Mouse (Mus musculus) spleen, postnatal 10 days (tissue): ENCODE data around the gene Dbn1.

Experiments used
- DNase-seq, 2 experiments: peaks; one replicate each; pipeline ENCODE4 v3.0.0; 2021 to 2022; ENCODE audit warnings: low spot score in 2 of 2

The Dbn1 gene

DNA sequence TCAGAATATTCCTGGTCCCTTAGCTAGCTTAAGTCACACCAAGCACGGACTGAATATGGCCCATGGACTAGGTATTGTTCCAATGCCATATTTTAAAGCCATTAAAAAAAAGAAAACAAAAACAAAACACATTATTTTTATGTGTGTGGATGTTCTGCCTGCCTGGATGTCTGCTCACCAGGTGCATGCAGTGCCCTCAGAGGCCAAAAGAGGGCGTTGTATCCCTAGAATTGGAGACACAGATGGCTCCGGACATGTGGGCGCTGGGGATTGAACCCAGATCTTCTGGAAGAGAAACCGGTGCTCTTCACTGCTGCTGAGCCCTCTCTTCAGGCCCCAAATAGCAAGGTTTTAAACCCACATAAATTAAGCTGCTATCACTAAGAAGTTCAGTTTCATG, 9.9 kb downstream of the Dbn1 start:
- DNase-seq, result peak in 1 of 2 experiments; percentile 53

DNA sequence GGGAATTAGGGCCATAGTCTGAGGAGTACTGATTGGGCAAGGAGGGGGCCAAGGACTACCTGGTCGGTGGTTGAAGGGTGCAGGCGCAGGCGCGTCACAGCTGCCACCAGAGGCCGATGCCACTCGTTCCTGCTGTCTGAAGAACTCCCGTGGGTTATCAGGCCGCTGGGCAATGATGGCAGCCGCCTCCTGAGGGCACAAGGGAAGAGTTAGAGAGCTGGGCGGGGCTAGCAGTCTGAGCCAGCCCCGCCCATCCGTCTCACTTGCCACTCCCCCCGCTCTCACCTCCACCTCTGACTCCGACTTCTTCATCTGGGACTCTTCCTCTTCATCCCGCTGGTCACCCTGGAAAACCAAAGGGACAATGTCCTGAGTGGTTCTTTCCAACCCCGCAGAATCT, 10.4 kb downstream of the Dbn1 start:
- DNase-seq, result no peak

DNA sequence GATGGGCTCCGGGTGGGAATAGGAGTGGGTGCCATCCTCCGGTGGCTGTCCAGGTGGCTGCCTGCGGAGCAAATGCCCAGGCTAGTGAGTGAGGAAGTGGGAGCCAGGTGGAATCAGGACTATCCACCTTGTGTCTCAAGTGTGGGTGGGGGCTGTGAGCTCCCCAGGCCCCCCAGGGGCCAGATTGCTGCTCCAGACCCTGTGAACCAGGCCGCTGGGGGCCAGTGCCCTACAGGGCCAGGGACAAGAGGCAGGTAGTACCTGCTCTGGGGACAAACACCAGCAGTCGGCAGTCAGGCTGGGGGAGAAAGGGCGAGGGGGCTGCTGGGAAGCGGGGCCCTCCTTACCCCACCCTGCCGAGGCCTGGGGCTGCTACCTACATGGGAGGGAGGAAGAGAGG, 11.7 kb downstream of the Dbn1 start:
- DNase-seq, result no peak

DNA sequence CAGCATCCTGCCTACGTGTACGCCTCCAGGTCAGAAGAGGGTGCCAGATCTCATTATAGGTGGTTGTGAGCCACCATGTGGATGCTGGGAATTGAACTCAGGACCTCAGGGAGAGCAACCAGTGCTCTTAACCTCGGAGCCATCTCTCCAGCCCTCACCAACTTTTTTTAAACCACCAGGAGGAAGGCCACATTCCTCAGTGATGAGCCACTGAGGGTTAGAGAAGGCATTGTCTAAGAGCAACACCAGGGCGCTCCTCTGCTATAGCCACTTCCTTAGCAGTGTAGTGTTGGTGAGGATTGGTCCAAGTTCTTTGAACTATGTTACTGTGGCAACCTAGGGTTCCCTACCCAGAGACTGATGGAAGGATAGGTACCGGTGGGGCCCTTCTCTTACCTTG, 12.2 kb downstream of the Dbn1 start:
- no peak for DNase-seq

DNA sequence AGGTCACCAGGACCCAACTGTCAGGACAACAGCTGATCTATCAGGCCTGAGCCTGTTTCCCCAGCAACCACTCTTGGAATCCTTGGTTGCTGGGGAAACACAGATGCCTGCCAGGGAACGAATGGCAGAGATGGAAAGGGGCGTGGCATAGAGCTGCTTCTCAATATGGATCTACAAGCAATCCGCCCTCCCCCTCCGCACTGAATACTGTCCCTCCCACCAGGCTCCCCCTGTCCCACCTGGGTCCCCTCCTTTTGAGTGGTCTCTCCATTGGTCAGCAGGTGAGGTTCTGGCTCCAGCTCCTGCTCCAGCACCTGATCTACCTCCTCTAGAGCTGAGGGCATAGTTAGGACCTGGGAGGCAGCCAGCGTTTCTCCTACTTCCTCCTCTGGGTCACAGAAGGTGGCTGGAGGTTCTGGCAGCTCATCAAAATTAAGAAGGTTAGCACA, 13.3 kb downstream of the Dbn1 start:
- DNase-seq, result no peak

DNA sequence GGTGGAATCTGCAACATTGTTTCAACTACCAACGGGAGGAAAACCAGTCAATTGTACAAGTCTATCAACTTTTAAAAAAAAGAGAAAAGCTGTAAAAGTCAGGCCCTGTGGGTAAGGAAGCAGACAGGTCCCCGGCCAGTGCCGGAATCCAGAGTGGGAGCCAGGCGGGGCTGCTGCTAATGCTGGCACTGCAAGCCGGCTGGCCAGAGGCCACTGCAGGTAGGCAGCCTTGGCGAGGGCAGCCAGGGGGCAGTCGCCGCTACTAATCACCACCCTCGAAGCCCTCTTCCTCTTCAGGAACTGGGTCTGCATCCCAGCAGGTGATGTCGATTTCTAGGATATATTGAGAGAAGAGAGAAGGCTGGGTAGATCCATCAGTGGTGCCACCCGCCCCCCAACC, 13.9 kb downstream of the Dbn1 start:
- no peak for DNase-seq

DNA sequence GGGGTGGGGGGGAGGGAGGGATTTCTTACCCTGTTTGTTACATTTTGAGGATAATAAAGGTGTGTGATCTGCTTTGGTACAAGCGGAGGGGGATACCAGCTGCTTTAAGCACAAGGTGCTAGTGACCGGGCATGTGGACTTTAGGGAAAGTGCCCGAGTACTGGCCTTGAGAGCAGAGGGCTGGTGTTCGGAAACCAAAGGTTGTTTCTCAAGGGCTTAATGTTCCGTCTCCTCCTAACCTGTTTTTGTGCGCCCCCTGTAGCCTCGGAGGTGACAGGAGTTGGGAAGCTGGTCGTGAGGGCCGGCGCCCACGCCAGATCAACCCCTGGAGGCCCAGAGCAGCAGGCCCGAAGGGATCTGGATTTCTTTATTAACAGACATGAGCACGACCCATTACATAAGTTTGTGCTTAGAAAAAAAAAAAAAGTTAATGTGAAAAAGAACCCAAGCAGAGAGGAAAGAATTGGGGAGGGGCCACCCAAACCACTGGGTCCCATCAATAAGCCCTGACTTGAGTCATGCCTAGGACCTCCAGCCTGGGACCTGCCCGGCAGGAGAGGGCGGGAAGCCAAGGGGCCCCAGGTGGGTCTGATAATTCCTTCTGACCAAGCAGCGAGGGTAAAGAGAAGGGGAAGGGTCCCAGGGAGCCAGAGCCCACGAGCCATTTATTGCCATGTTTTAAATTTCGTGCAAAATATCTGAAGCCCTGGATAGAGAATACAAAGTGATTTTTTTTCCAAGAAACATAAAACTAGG, 14.7 kb downstream of the Dbn1 start:
- DNase-seq, result no peak

DNA sequence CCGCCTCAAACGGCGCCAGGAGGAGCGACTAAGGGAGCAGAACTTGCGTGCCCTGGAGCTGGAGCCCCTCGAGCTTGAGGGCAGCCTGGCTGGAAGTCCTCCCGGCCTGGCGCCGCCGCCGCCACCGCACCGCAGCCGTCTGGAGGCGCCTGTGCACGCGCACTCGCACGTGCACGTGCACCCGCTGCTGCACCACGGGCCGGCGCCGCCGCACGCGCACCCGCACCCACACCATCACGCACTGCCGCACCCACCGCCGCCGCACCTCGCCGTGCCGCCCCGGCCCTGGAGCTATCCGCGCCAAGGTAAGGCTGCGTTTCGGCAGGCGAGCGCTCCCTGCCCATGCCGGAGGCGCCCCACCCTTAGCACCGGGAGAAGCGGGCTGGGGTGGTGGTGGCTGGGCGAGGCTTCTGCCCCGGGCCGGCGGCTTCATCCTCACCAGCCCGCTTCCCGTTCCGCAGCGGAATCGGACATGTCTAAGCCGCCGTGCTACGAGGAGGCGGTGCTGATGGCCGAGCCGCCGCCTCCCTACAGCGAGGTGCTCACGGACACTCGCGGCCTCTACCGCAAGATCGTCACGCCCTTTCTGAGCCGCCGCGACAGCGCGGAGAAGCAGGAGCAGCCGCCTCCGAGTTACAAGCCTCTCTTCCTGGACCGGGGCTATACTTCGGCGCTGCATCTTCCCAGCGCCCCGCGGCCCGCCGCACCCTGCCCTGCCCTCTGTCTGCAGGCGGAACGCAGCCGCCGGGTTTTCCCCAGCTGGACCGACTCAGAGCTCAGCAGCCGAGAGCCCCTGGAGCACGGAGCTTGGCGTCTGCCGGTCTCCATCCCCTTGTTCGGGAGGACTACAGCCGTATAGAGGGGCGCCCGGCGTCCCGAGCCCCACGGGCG, 15.5 kb downstream of the Dbn1 start:
- DNase-seq, result peak; percentile 45 to 54

DNA sequence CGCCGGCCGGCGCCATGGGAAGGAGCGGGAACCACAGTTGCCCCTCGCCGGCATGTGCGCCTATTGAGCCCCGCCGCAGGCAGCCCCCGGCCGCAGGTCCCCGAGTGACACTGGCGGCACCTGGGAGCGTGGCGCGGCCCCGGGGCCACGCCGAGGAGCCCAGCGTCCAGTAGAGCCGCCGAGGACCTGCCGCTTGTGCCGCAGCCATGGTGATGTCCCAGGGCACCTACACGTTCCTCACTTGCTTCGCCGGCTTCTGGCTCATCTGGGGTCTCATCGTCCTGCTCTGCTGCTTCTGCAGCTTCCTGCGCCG, 16.1 kb downstream of the Dbn1 start:
- peak in 1 of 2 experiments; percentile 45 for DNase-seq

DNA sequence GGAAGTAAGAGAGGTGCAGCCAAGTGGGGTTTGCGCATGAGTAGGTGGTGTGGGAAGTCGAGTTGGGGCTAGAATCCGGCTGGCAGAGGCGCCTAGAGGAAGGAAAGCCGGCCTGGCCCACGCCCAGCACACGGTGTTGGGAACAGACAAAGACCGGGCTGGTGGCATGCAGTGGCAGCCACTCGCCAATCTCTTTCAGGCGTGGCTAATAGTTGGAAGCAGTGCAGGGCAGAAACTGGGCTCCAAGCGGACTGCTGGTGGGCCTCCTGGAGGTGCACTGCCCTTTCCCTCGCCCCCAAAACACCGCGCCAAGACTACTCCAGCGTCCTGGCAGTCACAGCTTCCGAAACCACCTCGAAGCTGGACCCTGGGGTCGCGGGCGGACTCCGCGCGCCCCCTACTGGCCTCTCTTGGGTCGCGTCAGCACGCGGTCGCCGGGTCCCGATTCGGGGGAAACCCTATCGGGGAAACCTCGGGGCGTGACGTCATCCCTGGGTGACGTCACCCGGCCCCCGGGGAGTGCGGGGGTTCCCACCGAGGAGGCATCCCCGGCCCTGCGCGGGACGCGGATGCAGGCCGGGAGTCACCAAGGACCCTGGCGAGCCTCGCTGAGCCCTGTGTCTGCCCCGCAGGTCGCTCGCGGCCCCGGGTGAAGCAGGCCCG, 16.6 kb downstream of the Dbn1 start:
- peak; percentile 71 to 86 for DNase-seq

DNA sequence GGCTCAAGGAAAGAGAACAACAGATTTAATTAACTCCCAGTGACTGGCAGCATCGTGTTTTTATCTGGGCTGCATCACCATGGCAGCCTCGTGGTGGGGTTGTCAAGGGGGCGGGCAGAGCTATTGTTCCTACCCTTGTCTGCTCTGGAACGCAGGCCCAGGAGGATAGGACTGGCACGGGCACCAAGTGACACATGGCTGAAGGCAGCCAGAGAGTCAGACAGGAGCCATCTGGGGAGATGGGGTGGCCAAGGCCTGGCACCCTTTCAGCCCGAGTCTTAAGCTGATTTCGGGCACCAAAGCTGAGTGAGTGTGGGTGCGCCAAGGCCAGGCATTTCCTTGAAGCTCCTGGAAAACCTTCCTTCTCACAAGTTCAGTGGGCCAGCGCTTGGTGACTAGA, 17.5 kb downstream of the Dbn1 start:
- DNase-seq, result no peak

DNA sequence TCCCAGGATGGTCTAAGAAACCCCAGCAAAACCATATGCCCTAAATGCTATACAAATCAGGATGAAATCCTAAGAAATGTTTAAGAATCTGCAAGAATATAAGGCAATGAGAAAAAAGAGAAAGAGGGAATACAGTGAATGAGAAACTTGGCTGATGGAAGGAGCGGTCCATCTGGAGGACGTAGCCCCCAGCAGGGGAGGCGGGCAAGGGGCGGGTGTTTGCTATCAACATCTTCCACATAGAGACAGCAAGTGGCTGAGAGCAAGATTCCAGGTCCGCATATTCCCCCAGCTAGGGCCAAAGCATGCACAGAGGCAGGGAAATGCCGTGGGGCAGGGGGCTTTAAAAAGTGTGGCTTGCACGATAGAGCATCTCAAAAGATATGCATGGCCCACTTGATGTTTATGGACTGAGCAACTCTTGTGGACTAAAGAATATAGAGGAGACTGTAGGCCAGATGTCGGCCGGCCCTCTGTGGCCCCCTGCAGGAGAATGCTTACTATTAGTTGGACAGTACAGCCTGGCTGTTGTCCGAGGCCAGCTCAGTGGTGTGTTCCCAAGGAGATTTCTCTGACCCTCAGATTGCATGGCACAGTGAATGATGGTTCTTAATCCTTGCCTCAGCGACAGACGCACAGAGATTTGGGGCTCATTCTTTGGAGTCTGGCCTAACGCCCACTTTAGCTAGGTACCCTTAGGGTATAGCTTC, 18.9 kb downstream of the Dbn1 start:
- peak in 1 of 2 experiments; percentile 62 for DNase-seq

DNA sequence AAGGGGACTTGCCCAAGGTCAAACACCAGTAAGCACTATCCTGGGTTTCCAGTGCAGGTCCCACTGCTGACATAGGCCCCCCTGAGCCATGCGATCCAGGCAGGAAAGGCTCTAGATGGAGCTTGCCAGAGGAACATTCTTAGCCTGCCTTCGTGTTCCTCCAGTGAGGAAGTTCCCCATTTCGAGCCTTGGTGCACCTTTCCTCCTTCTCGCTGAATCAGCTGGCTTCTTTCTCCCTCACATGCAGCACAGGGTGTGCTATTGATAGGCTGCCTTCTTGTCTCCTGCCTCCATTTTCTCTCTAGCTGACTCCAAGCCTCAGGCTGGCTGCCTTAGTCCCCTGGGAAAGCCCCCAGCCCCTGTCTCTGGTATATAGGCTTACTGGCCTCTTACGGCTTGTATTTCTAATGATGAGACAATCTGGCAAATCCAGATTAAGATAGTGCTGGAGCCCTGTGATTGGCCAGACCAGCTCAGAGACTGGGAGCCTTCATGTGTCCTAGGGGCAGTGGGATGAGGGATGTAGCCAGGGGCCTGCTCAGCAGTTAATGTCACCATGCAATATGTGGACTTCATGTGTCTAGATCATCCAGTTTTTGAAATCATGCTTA, 22.0 kb downstream of the Dbn1 start:
- no peak for DNase-seq

DNA sequence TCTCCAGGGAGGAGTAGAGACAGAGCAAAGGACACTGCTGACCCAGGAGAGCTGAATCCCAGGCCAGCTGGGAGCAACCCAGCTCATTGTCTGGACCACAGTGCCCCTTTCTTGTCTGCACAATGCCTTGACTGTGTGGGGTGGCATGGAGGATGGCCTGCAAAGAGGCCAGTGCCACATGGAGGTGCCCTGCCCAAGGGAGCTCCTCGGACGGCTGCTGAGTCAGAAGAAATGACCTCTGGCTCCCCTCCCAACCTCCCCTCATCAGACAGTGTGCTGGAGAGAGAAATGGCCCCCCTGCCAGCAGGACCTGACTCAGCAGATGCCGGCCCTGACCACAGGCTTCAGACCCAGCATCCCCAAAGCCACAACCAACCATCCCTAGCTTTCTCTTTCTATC, 22.7 kb downstream of the Dbn1 start:
- no peak for DNase-seq

DNA sequence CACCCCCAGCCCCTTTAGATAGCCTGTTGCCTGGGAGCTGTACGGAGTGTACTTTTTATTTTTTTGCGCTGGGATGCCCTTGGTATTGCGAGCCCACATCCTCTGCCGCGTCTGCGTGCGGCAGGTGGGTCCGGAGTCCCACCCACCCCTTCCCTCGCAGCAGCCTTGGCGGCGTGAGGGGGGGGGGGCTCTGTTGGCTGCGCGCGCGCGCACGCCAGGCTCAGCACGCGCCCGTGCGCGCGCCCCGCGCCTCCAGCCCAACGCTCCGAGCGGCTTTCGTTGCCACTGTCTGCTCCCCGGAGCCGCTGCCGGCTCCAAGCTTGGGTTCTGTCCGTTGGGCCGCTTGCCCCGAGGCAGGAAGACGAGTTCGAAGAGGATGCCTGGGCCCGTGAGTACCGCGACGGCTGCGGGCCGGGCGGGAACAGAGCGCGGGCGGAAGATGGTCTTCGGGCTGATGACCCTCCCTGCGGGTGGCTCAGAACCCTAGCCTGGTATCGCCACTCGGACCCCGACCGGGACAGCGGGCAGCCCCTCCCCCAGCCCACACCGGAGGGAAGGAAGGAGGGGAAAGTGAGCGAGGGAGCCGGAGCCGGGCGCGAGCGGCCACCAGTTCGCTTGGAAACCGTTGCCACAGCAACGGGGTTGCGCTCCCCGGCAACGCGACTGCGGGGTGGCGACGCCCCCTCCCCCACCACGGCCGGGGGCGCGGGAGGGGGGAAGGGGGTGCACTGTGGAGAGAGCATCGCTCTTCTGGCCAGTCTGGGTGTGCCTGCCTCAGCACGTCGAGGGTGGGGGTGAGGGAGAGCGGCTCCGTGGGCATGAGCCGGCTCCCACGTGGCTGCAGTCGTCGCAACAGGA, 23.7 kb downstream of the Dbn1 start, which contains the start of gene Prr7:
TSS of gene Prr7 (plus strand) at position 241 of the 858 bp plus-strand sequence.
- DNase-seq, result peak; percentile 50 to 58

DNA sequence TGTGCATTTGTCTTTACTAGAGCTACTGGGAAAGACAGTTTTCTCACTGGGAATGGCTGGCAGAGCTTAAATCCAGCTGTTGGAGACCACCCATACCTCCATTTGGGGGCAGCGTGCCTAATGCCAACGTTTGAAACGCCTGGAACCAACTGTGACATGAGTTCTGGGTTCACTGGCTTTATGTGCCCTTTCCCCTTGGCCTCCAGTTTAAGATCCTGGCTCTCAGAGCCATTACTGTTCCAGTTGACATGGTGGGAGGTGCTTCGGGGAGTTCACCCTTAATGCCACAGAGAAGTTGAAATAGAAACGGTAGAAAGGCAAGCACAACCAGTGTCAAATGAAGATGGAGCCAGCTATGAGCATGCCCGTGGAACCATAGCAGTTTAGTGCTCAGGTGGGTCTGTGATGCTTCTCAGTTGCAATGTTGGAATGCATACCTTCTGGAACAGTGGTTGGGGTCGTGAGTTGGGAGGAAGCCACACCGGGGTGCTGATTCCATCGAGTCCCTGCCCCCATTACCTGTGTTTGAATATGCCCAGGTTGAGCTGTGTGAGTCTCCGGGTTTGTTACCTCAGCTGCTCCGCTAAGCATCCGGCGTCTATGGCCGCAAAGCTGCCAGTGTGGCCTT, 24.4 kb downstream of the Dbn1 start:
- peak in 1 of 2 experiments; percentile 50 for DNase-seq

DNA sequence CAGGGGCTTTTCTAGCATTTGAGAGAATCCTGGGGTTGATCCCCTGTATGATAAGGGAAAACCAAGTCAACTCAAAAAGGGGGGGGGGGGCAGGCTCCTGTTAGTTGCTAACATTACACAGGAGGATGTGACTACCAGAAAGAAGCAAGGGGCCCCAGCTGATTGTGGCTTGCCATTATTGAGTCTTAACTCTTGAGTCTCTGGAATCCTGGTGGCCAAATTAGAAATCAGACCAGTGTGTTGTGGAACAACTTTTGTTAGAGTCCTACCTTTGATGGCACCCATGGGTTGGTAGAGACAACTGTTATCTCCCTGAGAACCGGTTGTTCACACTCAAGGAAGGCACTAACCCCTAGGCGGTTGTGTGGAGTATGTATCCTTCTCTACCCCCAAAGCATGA, 24.9 kb downstream of the Dbn1 start:
- DNase-seq, result no peak

DNA sequence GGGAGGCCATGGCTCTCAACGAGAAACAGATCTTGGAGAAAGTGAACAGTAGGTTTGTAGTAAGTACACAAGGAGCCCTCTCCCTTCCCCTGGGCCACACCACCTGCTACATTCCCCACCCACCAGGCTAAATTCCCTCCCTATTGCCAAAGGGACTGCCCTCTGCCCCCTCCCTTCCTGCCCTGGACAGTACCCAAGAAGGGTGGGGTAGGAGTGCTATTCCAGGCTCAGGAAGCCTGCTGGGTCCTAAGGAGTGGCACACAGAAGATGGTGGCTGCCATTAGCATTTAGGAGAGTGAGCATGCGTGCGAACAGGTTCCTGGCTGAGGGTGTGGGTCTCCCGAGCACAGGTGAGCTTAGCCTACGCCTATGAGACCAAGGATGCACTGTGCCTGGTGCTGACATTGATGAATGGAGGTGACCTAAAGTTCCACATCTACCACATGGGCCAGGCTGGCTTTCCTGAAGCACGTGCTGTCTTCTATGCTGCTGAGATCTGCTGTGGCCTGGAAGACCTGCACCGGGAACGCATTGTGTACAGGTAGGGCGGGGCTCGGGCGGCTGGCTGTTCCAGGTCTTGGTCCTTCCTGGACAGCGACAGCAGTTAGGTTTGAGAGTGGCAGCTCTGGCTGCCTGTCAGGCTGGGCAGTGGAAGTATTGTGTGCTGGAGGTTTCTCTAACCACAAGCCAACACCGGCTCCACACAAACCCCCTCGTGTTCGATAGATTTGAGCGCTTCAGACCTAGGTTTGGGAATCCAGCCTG, 35.9 kb downstream of the Dbn1 start:
- DNase-seq, result no peak

DNA sequence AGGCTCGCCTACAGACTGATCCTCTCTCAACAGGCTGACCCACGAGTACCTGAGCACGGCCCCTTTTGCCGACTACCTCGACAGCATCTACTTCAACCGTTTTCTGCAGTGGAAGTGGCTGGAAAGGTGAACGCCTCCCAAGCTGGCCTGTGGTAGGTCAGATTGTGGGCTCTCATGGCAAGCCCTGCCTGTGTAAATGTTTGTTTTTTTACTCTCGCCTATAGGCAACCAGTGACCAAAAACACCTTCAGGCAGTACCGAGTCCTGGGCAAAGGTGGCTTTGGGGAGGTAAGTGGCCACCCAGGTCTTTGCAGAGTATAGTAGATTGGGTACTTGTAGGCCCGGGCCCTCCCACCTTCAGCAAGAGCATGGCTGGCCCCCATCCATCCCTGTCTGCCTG, 36.6 kb downstream of the Dbn1 start:
- DNase-seq, result no peak
